Mouse (Mus musculus) testis, adult 2 months (tissue): ENCODE results near the gene Crlf1. TPM values are rescaled to one million over a fixed set of nuclear protein-coding genes. Genes with fewer than 3 reads are reported as not detected.
A peak's percentile ranks its signal among the peaks of the same experiment; 100 is the strongest.

Experiments
- H3K27ac ChIP-seq: fragments of 200-500 bp; 2 replicates; pipeline ENCODE4 v1.5.1; 2012; ENCODE audit warnings: low read depth, low read length; ENCODE audit not compliant: control insufficient read depth, insufficient read depth
- H3K27me3 ChIP-seq: fragments of 200-500 bp; 2 replicates; pipeline ENCODE4 v1.6.1; 2012; ENCODE audit warnings: mild to moderate bottlenecking, low read length, moderate library complexity; ENCODE audit not compliant: control insufficient read depth, insufficient read depth
- H3K36me3 ChIP-seq: fragments of 200-500 bp; 2 replicates; pipeline ENCODE4 v1.6.1; 2012; ENCODE audit warnings: mild to moderate bottlenecking, low read length; ENCODE audit not compliant: control insufficient read depth, insufficient read depth
- H3K4me1 ChIP-seq: fragments of 200-500 bp; 2 replicates; pipeline ENCODE4 v1.6.1; 2012; ENCODE audit warnings: low read length; ENCODE audit not compliant: control insufficient read depth, insufficient read depth
- H3K4me3 ChIP-seq: fragments of 200-500 bp; 2 replicates; pipeline ENCODE4 v1.5.1; 2012; ENCODE audit warnings: low read depth, mild to moderate bottlenecking, low read length, moderate library complexity, mixed read lengths; ENCODE audit not compliant: control insufficient read depth
- CTCF ChIP-seq: fragments of 200-500 bp; IDR thresholded peaks from 2 replicates; pipeline ENCODE4 v1.5.1; 2012; ENCODE audit warnings: low read depth, mild to moderate bottlenecking, inconsistent platforms, low read length, moderate library complexity; ENCODE audit not compliant: control insufficient read depth, insufficient read depth, insufficient replicate concordance
- POLR2A ChIP-seq: fragments of 200-500 bp; IDR thresholded peaks from 2 replicates; pipeline ENCODE4 v1.6.1; 2012; ENCODE audit warnings: low read depth, mild to moderate bottlenecking, inconsistent platforms, low read length, moderate library complexity; ENCODE audit not compliant: control insufficient read depth
- polyA plus RNA-seq: library from polyadenylated mRNA; depleted of rRNA; stranded (reverse); fragments of >200 nt; gene quantifications from 2 replicates; pipeline ENCODE4 v1.2.3, GENCODE M21; 2012

Gene Crlf1
- polyA plus RNA-seq, 1 experiment, result 126 TPM

- H3K36me3 ChIP-seq, result no peaks in the 10 kb centered on the region
- H3K27me3 ChIP-seq, result no peaks in the 10 kb centered on the region
- H3K27ac ChIP-seq, result peak overlapping the region; percentile 59
- no peak overlapping the region for H3K4me3 ChIP-seq
- TF ChIP-seq POLR2A (no peak), CTCF (no peak)
- peaks cover 11% of the 10 kb centered on the region for H3K4me1 ChIP-seq
These were observed 30.5 kb upstream of the Crlf1 start for GRCm38 (mm10) chr8:70462516-70462813.

DNA sequence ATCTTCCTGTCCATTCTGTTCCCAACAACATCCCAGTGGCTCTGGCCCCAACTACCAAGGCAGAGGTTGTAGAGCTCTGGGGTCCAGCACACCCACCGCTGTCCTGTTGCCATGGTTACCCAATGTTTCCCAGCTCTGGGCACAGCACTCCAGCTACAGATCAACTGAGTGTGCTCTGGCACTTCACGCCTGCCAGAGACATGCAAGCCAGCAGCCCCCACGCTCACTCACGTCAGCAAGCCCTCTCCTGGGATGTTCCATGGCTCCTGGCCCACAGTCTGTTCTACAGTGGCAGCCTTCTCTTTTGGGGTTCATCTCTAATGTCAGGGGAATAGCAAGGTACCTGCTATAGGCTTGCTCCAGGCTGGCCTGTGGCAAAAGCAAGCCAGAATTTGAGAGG, 29.7 kb upstream of the Crlf1 start:
- peaks cover 11% of the 10 kb centered on the region for H3K4me1 ChIP-seq
- no peaks in the 10 kb centered on the region for H3K27me3 ChIP-seq
- H3K4me3 ChIP-seq, result no peak overlapping the region
- H3K36me3 ChIP-seq, result no peaks in the 10 kb centered on the region
- H3K27ac ChIP-seq, result no peak overlapping the region
- no peak for TF ChIP-seq CTCF
- TF ChIP-seq POLR2A, result no peak

DNA sequence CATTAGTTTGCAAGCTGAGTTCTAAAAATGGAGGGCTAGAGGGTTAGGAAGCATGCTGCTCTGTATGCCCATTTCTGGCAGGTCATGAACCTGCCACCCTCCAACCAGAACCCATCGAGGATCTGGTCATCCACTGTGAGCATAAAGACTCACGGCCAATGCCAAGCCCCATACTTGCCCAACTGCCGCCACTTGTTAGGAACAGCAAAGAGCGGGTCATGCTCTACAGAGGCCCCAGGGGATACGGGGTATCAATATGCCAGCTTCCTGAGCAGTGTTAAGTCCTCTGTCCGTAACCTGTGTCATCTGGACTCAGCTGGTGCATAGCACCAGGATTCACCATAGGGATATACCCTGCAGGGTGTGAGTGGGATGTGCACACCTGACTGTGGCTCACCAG, 28.8 kb upstream of the Crlf1 start:
- Histone ChIP-seq H3K4me3 (no peak overlapping the region), H3K36me3 (no peaks in the 10 kb centered on the region), H3K4me1 (peaks cover 11% of the 10 kb centered on the region), H3K27me3 (no peaks in the 10 kb centered on the region), H3K27ac (no peak overlapping the region)
- no peak for TF ChIP-seq CTCF
- TF ChIP-seq POLR2A, result no peak

- TF ChIP-seq POLR2A, result no peak; the same call in 1 of the 2 replicates
- no peak for TF ChIP-seq CTCF
- H3K27ac ChIP-seq, result 0 out of 2 replicates have a peak overlapping the region, but pooled peaks have one; percentile 56
- H3K4me3 ChIP-seq, result no peak overlapping the region
- no peaks in the 10 kb centered on the region for H3K27me3 ChIP-seq
- H3K4me1 ChIP-seq, result peaks cover 13% of the 10 kb centered on the region
- H3K36me3 ChIP-seq, result no peaks in the 10 kb centered on the region
These were observed 27.3 kb upstream of the Crlf1 start for GRCm38 (mm10) chr8:70465701-70466100.

DNA sequence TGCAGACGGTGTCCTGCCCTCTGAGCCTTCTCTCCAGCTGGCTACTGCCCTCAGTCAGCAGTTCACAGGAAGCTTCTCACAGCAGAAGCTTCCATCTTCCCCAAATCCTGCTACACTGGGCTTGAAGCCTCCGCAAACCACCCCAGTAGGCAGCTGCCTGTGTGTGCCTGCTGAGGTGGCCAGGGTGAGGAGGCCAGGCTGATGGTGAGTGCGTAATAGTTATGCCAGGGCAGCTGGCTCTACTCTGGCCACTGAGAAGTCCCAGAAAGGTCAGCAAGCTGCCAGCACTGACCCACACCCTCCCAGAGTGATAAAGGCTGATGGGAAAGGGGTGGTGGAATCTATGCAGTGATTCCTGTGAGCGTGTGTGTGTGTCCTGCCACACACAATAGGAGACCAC, 26.7 kb upstream of the Crlf1 start:
- TF ChIP-seq CTCF (no peak), POLR2A (no peak)
- H3K27ac ChIP-seq, result peak overlapping the region; percentile 62; the same call in 1 of the 2 replicates
- no peak overlapping the region for H3K4me3 ChIP-seq
- peaks cover 13% of the 10 kb centered on the region for H3K4me1 ChIP-seq
- no peaks in the 10 kb centered on the region for H3K36me3 ChIP-seq
- H3K27me3 ChIP-seq, result no peaks in the 10 kb centered on the region

- Histone ChIP-seq H3K27ac (peak overlapping the region; percentile 62; the same call in 1 of the 2 replicates), H3K36me3 (no peaks in the 10 kb centered on the region), H3K4me1 (peaks cover 9% of the 10 kb centered on the region), H3K27me3 (no peaks in the 10 kb centered on the region), H3K4me3 (no peak overlapping the region)
- TF ChIP-seq CTCF (no peak), POLR2A (no peak)
These were observed 26.2 kb upstream of the Crlf1 start for GRCm38 (mm10) chr8:70466771-70467170.

DNA sequence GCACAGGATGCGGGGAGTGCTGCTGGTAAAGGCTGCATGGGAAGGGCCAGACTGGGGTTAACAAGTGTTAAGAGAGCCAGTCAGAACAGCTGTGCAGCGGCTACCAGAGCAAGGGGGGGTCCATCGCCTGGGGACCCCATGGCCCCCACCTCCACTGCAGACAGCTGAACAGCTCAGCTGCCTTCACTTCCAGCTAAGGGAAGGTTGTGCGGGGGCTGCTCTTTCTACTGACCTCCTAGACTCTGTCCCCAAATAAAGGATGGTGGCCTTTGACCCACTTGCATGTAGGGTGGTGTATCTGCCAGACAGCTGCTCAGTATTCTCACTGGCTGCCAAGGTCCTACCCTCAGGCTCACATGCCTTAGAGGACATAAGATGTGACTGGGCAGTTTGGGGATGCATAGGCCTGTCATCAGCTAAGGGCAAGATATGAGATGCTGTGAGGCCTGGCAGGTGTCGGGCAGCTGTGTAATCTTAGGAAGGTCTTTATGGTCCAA, 25.7 kb upstream of the Crlf1 start:
- Histone ChIP-seq H3K4me3 (no peak overlapping the region), H3K27me3 (no peaks in the 10 kb centered on the region), H3K4me1 (peaks cover 4% of the 10 kb centered on the region), H3K36me3 (no peaks in the 10 kb centered on the region), H3K27ac (peak overlapping the region; percentile 39; the same call in 1 of the 2 replicates)
- no peak for TF ChIP-seq POLR2A
- TF ChIP-seq CTCF, result no peak

- H3K4me1 ChIP-seq, result peaks cover 2% of the 10 kb centered on the region
- no peak overlapping the region for H3K27ac ChIP-seq
- no peaks in the 10 kb centered on the region for H3K36me3 ChIP-seq
- TF ChIP-seq CTCF, result no peak
- TF ChIP-seq POLR2A, result no peak
- no peak overlapping the region for H3K4me3 ChIP-seq
- no peaks in the 10 kb centered on the region for H3K27me3 ChIP-seq
These were observed 25.1 kb upstream of the Crlf1 start for GRCm38 (mm10) chr8:70467907-70468306.
